Mouse (Mus musculus): ENCODE measurements around the gene Gm10642.

GRCm38 (mm10) chr9:70690579-70690978, 34.5 kb downstream of the Gm10642 start:
- TF ChIP-seq POLR2A (IDR thresholded peaks at IDR 0.05; ENCODE audit: low read depth, low read length) (no peak), CTCF (IDR thresholded peaks at IDR 0.05; ENCODE audit: extremely low read depth, insufficient read depth, insufficient read length, insufficient replicate concordance) (no peak)
